Mouse (Mus musculus) liver, embryonic 11.5 days (tissue): ENCODE data around the gene Xpo4. TPM values are rescaled to one million over a fixed set of nuclear protein-coding genes. Genes with fewer than 3 reads are reported as not detected.

ENCODE experiments used
- ATAC-seq: fragments of 200-750 bp; cut with Nextera tagmentation; replicated peaks from 2 replicates; pipeline ENCODE4 v1.8.0; 2017; ENCODE audit warnings: moderate number of reproducible peaks, mild to moderate bottlenecking, moderate TSS enrichment, moderate library complexity; ENCODE audit not compliant: low FRiP score
- DNase-seq: peaks from one replicate; pipeline ENCODE4 v3.0.0-alpha.2; 2017; ENCODE audit warnings: low spot score
- H3K27ac ChIP-seq: fragments of 300-500 bp; sonication (generic); 2 replicates; pipeline ENCODE4 v1.5.1; 2014; ENCODE audit warnings: mild to moderate bottlenecking, low read depth, low read length, control low read depth
- H3K27me3 ChIP-seq: fragments of 300-500 bp; sonication (generic); replicated peaks from 2 replicates; pipeline ENCODE4 v1.6.1; 2014; ENCODE audit warnings: low read length, mixed read lengths; ENCODE audit not compliant: control insufficient read depth, insufficient read depth
- H3K36me3 ChIP-seq: fragments of 300-500 bp; sonication (generic); 2 replicates; pipeline ENCODE4 v1.6.1; 2014; ENCODE audit warnings: mild to moderate bottlenecking, low read length, moderate library complexity, mixed read lengths; ENCODE audit not compliant: control insufficient read depth, insufficient read depth
- H3K4me1 ChIP-seq: fragments of 300-500 bp; sonication (generic); replicated peaks from 2 replicates; pipeline ENCODE4 v1.6.1; 2014; ENCODE audit warnings: low read length, mixed read lengths; ENCODE audit not compliant: control insufficient read depth, insufficient read depth
- H3K4me2 ChIP-seq: fragments of 300-500 bp; sonication (generic); 2 replicates; pipeline ENCODE4 v1.6.1; 2014; ENCODE audit warnings: mild to moderate bottlenecking, control low read depth, moderate library complexity
- H3K4me3 ChIP-seq: fragments of 300-500 bp; sonication (generic); 2 replicates; pipeline ENCODE4 v1.5.1; 2014; ENCODE audit warnings: low read depth, low read length, control low read depth
- H3K9ac ChIP-seq: fragments of 300-500 bp; sonication (generic); 2 replicates; pipeline ENCODE4 v1.6.1; 2014; ENCODE audit warnings: low read depth, low read length, control low read depth
- H3K9me3 ChIP-seq: fragments of 300-500 bp; sonication (generic); 2 replicates; pipeline ENCODE4 v1.6.1; 2016; ENCODE audit warnings: low read length, inconsistent platforms, mixed read lengths; ENCODE audit not compliant: control insufficient read depth
- WGBS: fragments of 180-500 bp; shearing (Covaris S2); extraction: QIAGEN DNeasy Blood & Tissue Kit; methylation state at CpG from one replicate; pipeline ENCODE4 v1.1.7; 2014; 5-methylcytosine and 5-hydroxymethylcytosine counted together
- polyA plus RNA-seq: library from polyadenylated mRNA; unstranded; fragments of >200 nt; fragmentation: Nextera tagmentation; extraction: Ambion mirVana; gene quantifications from 2 replicates; pipeline ENCODE4 v1.2.1, GENCODE M21; 2014

Gene Xpo4
- polyA plus RNA-seq, 1 experiment from 2014 or later: 40.0 TPM

GRCm38 (mm10) chr14:57634141-57634540 is 31.1 kb downstream of the Xpo4 start:
- Histone ChIP-seq H3K4me2 (no peak overlapping the region), H3K27ac (no peak overlapping the region), H3K4me1 (no peaks in the 10 kb centered on the region), H3K4me3 (no peak overlapping the region), H3K27me3 (no peaks in the 10 kb centered on the region), H3K9ac (no peak overlapping the region), H3K9me3 (no peaks in the 10 kb centered on the region), H3K36me3 (peaks cover 2% of the 10 kb centered on the region; the same call in 1 of the 2 replicates)
- no peak for DNase-seq
- ATAC-seq: no peak
- WGBS: 77% methylated on average over 5 of the region's 5 CpGs

- ATAC-seq (no peak), DNase-seq (no peak)
- Histone ChIP-seq H3K27me3 (no peaks in the 10 kb centered on the region), H3K27ac (no peak overlapping the region), H3K4me3 (no peak overlapping the region), H3K9ac (no peak overlapping the region), H3K4me1 (no peaks in the 10 kb centered on the region), H3K9me3 (no peaks in the 10 kb centered on the region), H3K36me3 (peaks cover 18% of the 10 kb centered on the region), H3K4me2 (no peak overlapping the region)
- 86% methylated on average over 4 of the region's 4 CpGs for WGBS
Observed at GRCm38 (mm10) chr14:57629595-57629994, 35.6 kb downstream of the Xpo4 start.

- 74% methylated on average over 3 of the region's 3 CpGs for WGBS
- Histone ChIP-seq H3K4me3 (no peak overlapping the region), H3K4me2 (no peak overlapping the region), H3K9me3 (no peaks in the 10 kb centered on the region), H3K27ac (no peak overlapping the region), H3K36me3 (peaks cover 13% of the 10 kb centered on the region), H3K4me1 (0 out of 2 replicates have a peak, but pooled peaks cover 3% of the 10 kb centered on the region), H3K9ac (no peak overlapping the region), H3K27me3 (no peaks in the 10 kb centered on the region)
- no peak for DNase-seq
- ATAC-seq: peak; percentile 77
Observed at GRCm38 (mm10) chr14:57622934-57623333, 42.3 kb downstream of the Xpo4 start.

GRCm38 (mm10) chr14:57621699-57622098 is 43.5 kb downstream of the Xpo4 start:
- H3K9ac ChIP-seq: no peak overlapping the region
- H3K4me1 ChIP-seq: 0 out of 2 replicates have a peak, but pooled peaks cover 3% of the 10 kb centered on the region
- H3K4me3 ChIP-seq: no peak overlapping the region
- no peak for ATAC-seq
- H3K27me3 ChIP-seq: no peaks in the 10 kb centered on the region
- no peak for DNase-seq
- no peak overlapping the region for H3K4me2 ChIP-seq
- H3K36me3 ChIP-seq: peaks cover 6% of the 10 kb centered on the region
- H3K9me3 ChIP-seq: no peaks in the 10 kb centered on the region
- WGBS: 82% methylated on average over 4 of the region's 4 CpGs
- H3K27ac ChIP-seq: no peak overlapping the region

GRCm38 (mm10) chr14:57620598-57621236 is 44.5 kb downstream of the Xpo4 start:
- no peak for ATAC-seq
- 0 out of 2 replicates have a peak, but pooled peaks cover 3% of the 10 kb centered on the region for H3K4me1 ChIP-seq
- H3K4me3 ChIP-seq: no peak overlapping the region
- DNase-seq: no peak
- no peak overlapping the region for H3K9ac ChIP-seq
- no peak overlapping the region for H3K4me2 ChIP-seq
- H3K36me3 ChIP-seq: peaks cover 4% of the 10 kb centered on the region; the same call in 1 of the 2 replicates
- no peaks in the 10 kb centered on the region for H3K9me3 ChIP-seq
- WGBS: 82% methylated on average over 4 of the region's 4 CpGs
- H3K27me3 ChIP-seq: no peaks in the 10 kb centered on the region
- H3K27ac ChIP-seq: no peak overlapping the region

GRCm38 (mm10) chr14:57619487-57619886 is 45.7 kb downstream of the Xpo4 start:
- Histone ChIP-seq H3K4me2 (no peak overlapping the region), H3K9ac (no peak overlapping the region), H3K9me3 (no peaks in the 10 kb centered on the region), H3K4me1 (0 out of 2 replicates have a peak, but pooled peaks cover 3% of the 10 kb centered on the region), H3K4me3 (no peak overlapping the region), H3K27ac (no peak overlapping the region), H3K27me3 (no peaks in the 10 kb centered on the region), H3K36me3 (peaks cover 4% of the 10 kb centered on the region; the same call in 1 of the 2 replicates)
- DNase-seq: no peak
- WGBS: 55% methylated on average over 2 of the region's 2 CpGs
- ATAC-seq: peak; percentile 31

GRCm38 (mm10) chr14:57617675-57618074 is 47.6 kb downstream of the Xpo4 start:
- peaks cover 4% of the 10 kb centered on the region; the same call in 1 of the 2 replicates for H3K36me3 ChIP-seq
- H3K9ac ChIP-seq: no peak overlapping the region
- H3K27ac ChIP-seq: no peak overlapping the region
- DNase-seq: no peak
- H3K9me3 ChIP-seq: no peaks in the 10 kb centered on the region
- ATAC-seq: no peak
- no peaks in the 10 kb centered on the region for H3K27me3 ChIP-seq
- H3K4me3 ChIP-seq: no peak overlapping the region
- no peaks in the 10 kb centered on the region for H3K4me1 ChIP-seq
- WGBS: 96% methylated on average over 1 of the region's 1 CpGs
- no peak overlapping the region for H3K4me2 ChIP-seq

- Histone ChIP-seq H3K4me3 (no peak overlapping the region), H3K4me2 (no peak overlapping the region), H3K9me3 (no peaks in the 10 kb centered on the region), H3K4me1 (no peaks in the 10 kb centered on the region), H3K9ac (no peak overlapping the region), H3K36me3 (peaks cover 4% of the 10 kb centered on the region; the same call in 1 of the 2 replicates), H3K27ac (no peak overlapping the region), H3K27me3 (no peaks in the 10 kb centered on the region)
- ATAC-seq (no peak), DNase-seq (no peak)
- WGBS: 92% methylated on average over 6 of the region's 6 CpGs
Observed at GRCm38 (mm10) chr14:57616339-57616965, 48.8 kb downstream of the Xpo4 start.

GRCm38 (mm10) chr14:57615828-57616227 is 49.4 kb downstream of the Xpo4 start:
- Histone ChIP-seq H3K9ac (no peak overlapping the region), H3K36me3 (peaks cover 4% of the 10 kb centered on the region; the same call in 1 of the 2 replicates), H3K4me2 (no peak overlapping the region), H3K9me3 (no peaks in the 10 kb centered on the region), H3K4me3 (no peak overlapping the region), H3K4me1 (no peaks in the 10 kb centered on the region), H3K27ac (no peak overlapping the region), H3K27me3 (no peaks in the 10 kb centered on the region)
- ATAC-seq: no peak
- DNase-seq: no peak
- 89% methylated on average over 6 of the region's 6 CpGs for WGBS
